Mouse (Mus musculus): ENCODE data around the gene Cpa4. TPM values are rescaled to one million over a fixed set of nuclear protein-coding genes. Genes with fewer than 3 reads are reported as not detected.

Gene Cpa4
- polyA plus RNA-seq, 1 experiment: 0.16 TPM

DNA sequence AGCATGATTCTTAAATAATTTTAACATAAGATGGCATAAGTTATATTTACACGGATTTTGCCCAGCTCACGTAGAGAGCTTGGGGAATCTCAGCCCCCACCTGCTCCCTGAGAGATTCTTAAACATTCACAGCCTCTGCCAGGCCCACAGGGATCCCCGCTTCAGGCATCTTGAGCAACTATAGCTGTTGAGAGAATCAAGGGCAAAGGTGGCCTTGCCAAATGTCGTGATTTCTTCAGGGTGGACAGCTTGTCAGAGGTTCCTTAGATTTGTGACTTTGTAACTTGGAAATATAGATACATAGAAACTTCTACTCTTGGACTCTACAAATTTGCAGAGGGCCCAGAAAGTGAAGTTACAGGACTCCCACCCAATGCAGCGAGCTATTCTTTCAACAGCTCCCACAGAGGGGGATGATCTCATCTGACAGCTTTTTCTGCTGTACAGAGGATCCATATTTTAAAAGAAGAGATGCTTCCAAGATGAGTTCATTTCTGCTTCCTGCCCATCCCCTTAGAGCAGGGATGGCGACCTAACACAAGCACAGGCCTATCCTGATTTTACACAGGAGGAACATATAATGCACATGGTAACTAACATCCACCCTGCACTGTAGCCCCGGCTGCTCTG lies 14.7 kb upstream of the Cpa4 start:
- 91% methylated on average over 7 of the region's 7 CpGs for WGBS
- Histone ChIP-seq H3K27ac (ENCODE audit: insufficient read depth, low read length) (no peak overlapping the region), H3K4me3 (replicated peaks; ENCODE audit: insufficient read depth, low read depth, low read length) (no peak overlapping the region), H3K27me3 (ENCODE audit: control insufficient read depth, insufficient read depth, low read length) (no peaks in the 10 kb centered on the region), H3K4me1 (ENCODE audit: control insufficient read depth, insufficient read depth, low read length) (peaks cover 5% of the 10 kb centered on the region; the same call in 1 of the 2 replicates)
- no peak for DNase-seq
- TF ChIP-seq POLR2A (IDR thresholded peaks at IDR 0.05; ENCODE audit: borderline replicate concordance, insufficient read depth, low read length) (no peak), CTCF (IDR thresholded peaks at IDR 0.05; ENCODE audit: borderline replicate concordance, insufficient read depth, low read depth, low read length) (no peak)

DNA sequence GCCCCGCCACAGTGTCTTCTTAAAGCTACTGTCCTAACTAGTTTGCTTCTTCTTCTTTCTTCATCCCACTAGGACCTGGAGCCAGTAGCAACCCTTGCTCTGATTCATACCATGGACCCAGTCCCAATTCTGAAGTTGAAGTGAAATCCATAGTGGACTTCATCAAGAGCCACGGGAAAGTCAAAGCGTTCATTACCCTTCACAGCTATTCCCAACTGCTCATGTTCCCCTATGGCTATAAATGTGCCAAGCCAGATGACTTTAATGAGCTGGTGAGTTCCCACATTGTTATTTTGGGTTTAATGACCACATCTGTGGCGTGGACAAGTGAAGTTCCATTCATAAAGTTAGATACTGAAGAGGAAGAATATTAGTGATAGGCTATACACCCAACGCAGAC lies 14.1 kb upstream of the Cpa4 start:
- H3K4me3 ChIP-seq (replicated peaks; ENCODE audit: insufficient read depth, low read depth, low read length): no peak overlapping the region
- DNase-seq: no peak
- peaks cover 5% of the 10 kb centered on the region; the same call in 1 of the 2 replicates for H3K4me1 ChIP-seq (ENCODE audit: control insufficient read depth, insufficient read depth, low read length)
- no peak overlapping the region for H3K27ac ChIP-seq (ENCODE audit: insufficient read depth, low read length)
- TF ChIP-seq POLR2A (IDR thresholded peaks at IDR 0.05; ENCODE audit: borderline replicate concordance, insufficient read depth, low read length) (no peak), CTCF (IDR thresholded peaks at IDR 0.05; ENCODE audit: borderline replicate concordance, insufficient read depth, low read depth, low read length) (no peak)
- H3K27me3 ChIP-seq (ENCODE audit: control insufficient read depth, insufficient read depth, low read length): no peaks in the 10 kb centered on the region
- WGBS: 89% methylated on average over 5 of the region's 5 CpGs

DNA sequence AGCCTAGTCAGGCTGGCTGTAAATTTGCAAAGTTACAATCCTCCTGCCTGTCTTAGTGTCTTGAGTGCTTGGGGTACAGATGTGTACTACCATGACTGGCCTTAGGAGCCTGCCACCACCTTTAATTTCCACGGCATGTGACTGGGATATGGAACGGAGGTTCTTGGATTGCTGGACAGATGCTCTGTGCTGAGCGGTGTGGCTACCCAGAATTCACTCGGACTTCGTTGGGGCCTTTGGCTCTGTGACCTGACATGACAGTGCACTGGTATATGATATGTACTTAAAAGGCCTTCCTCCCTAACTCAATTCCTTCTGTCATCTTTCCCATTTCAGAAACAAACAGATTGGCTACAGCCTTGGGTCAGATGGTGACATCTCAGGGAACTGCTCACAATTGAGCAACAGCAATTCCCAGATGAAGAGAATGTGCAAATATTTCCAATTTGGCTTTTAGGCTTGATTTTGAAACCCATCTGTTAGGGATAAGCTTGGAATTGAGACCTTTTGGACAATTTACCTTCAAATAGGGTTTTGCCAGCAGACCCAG lies 13.5 kb upstream of the Cpa4 start:
- WGBS: 43% methylated on average over 5 of the region's 5 CpGs
- H3K27me3 ChIP-seq (ENCODE audit: control insufficient read depth, insufficient read depth, low read length): no peaks in the 10 kb centered on the region
- no peak for TF ChIP-seq POLR2A (IDR thresholded peaks at IDR 0.05; ENCODE audit: borderline replicate concordance, insufficient read depth, low read length)
- no peak for TF ChIP-seq CTCF (IDR thresholded peaks at IDR 0.05; ENCODE audit: borderline replicate concordance, insufficient read depth, low read depth, low read length)
- DNase-seq: no peak
- H3K4me3 ChIP-seq (replicated peaks; ENCODE audit: insufficient read depth, low read depth, low read length): no peak overlapping the region
- H3K27ac ChIP-seq (ENCODE audit: insufficient read depth, low read length): no peak overlapping the region
- no peaks in the 10 kb centered on the region; the same call in 1 of the 2 replicates for H3K4me1 ChIP-seq (ENCODE audit: control insufficient read depth, insufficient read depth, low read length)

DNA sequence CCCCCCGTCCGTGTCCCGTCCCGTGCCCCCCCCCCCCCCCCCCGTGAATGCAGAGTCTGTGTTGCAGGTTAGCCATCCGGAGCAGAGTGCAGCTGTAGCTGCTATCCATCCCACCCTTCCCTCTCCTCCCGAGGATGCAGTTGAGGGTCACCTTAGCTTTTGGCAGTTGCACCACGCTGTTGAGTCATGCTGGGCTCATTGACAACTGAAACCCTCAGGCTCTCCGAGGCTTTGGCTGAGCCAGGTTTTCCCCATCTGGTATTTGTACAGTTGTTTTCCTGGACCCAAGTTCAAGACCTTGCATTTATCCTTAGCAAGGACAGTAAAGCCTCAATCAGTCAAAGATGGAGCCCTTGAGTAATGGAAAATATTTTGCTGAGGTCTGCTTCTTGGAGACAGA lies 12.1 kb upstream of the Cpa4 start:
- DNase-seq: no peak
- Histone ChIP-seq H3K4me1 (ENCODE audit: control insufficient read depth, insufficient read depth, low read length) (no peaks in the 10 kb centered on the region; the same call in 1 of the 2 replicates), H3K4me3 (replicated peaks; ENCODE audit: insufficient read depth, low read depth, low read length) (no peak overlapping the region), H3K27ac (ENCODE audit: insufficient read depth, low read length) (no peak overlapping the region), H3K27me3 (ENCODE audit: control insufficient read depth, insufficient read depth, low read length) (no peaks in the 10 kb centered on the region)
- TF ChIP-seq POLR2A (IDR thresholded peaks at IDR 0.05; ENCODE audit: borderline replicate concordance, insufficient read depth, low read length) (no peak), CTCF (IDR thresholded peaks at IDR 0.05; ENCODE audit: borderline replicate concordance, insufficient read depth, low read depth, low read length) (no peak)
- 8% methylated on average over 5 of the region's 9 CpGs for WGBS

DNA sequence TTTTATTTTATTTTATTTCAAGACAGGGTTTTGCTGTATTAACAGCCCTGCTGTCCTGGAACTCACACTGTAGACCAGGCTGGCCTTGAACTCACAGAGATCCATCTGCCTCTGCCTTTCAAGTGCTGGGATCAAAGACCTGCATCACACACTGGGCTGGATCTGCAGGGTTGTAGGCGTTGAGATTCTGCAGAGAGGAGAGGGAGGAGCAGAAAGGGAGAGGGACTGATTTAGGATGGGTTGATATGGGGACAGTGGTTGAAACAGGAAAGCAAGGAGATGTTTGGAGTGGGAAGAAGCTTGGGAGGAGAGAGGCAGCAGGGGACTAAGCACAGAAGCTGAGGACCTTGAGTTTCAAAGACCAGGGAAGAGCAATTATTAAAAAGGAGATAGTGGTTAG lies 8.4 kb upstream of the Cpa4 start:
- H3K4me3 ChIP-seq (replicated peaks; ENCODE audit: insufficient read depth, low read depth, low read length): no peak overlapping the region
- DNase-seq: no peak
- no peak overlapping the region for H3K27ac ChIP-seq (ENCODE audit: insufficient read depth, low read length)
- H3K27me3 ChIP-seq (ENCODE audit: control insufficient read depth, insufficient read depth, low read length): no peaks in the 10 kb centered on the region
- no peak for TF ChIP-seq CTCF (IDR thresholded peaks at IDR 0.05; ENCODE audit: borderline replicate concordance, insufficient read depth, low read depth, low read length)
- no peaks in the 10 kb centered on the region for H3K4me1 ChIP-seq (ENCODE audit: control insufficient read depth, insufficient read depth, low read length)
- WGBS: 45% methylated on average over 1 of the region's 1 CpGs

DNA sequence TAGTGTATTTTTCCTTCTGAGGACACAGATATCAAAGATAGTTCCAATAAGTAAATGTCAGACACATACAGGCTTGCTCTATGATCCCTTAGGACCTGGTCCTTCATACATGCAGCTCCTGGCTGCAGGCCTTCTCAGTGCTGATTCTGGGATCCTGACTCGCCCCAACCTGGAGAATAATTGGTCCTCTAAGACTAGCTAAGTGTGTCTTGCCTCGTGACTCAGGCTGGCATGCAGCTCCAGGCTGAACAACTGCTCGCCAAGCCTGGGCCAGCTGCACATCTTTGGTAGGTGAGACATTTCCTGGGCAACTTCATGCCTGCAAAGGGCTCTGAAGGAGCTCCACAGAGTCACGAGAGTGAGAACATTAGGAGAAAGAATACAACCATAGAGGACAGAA lies 6.0 kb upstream of the Cpa4 start:
- no peak for TF ChIP-seq POLR2A (IDR thresholded peaks at IDR 0.05; ENCODE audit: borderline replicate concordance, insufficient read depth, low read length)
- no peak for TF ChIP-seq CTCF (IDR thresholded peaks at IDR 0.05; ENCODE audit: borderline replicate concordance, insufficient read depth, low read depth, low read length)

DNA sequence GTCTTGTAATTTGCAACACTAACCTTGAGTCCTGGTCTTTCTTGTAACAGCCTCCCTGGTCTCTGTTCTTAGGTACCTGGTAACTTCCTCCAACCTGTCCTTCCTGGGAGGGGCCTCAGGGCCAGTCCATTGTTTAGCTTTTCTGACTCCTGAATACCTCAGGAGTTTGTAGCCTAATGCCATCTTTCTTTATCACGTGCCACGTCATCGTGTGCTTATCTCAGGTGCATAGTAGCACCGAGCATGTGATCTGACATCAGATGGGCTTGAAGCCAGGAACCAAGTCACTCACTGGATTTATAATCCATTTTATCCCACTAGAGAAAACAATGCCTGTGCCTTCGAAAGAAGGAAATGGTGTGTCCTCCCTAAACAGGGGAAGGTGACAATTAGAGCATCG lies 4.6 kb upstream of the Cpa4 start:
- TF ChIP-seq CTCF (IDR thresholded peaks at IDR 0.05; ENCODE audit: borderline replicate concordance, insufficient read depth, low read depth, low read length) (no peak), POLR2A (IDR thresholded peaks at IDR 0.05; ENCODE audit: borderline replicate concordance, insufficient read depth, low read length) (no peak)
- no peak overlapping the region for H3K27ac ChIP-seq (ENCODE audit: insufficient read depth, low read length)
- no peaks in the 10 kb centered on the region for H3K4me1 ChIP-seq (ENCODE audit: control insufficient read depth, insufficient read depth, low read length)
- DNase-seq: no peak
- H3K4me3 ChIP-seq (replicated peaks; ENCODE audit: insufficient read depth, low read depth, low read length): no peak overlapping the region
- no peaks in the 10 kb centered on the region for H3K27me3 ChIP-seq (ENCODE audit: control insufficient read depth, insufficient read depth, low read length)
- WGBS: 83% methylated on average over 6 of the region's 6 CpGs

More for the DNA sequence above, 6.0 kb upstream of the Cpa4 start:
- H3K4me3 ChIP-seq (replicated peaks; ENCODE audit: insufficient read depth, low read depth, low read length): no peak overlapping the region
- H3K27me3 ChIP-seq (ENCODE audit: control insufficient read depth, insufficient read depth, low read length): no peaks in the 10 kb centered on the region
- 63% methylated on average over 4 of the region's 4 CpGs for WGBS
- no peak overlapping the region for H3K27ac ChIP-seq (ENCODE audit: insufficient read depth, low read length)
- DNase-seq: no peak
- no peaks in the 10 kb centered on the region for H3K4me1 ChIP-seq (ENCODE audit: control insufficient read depth, insufficient read depth, low read length)

DNA sequence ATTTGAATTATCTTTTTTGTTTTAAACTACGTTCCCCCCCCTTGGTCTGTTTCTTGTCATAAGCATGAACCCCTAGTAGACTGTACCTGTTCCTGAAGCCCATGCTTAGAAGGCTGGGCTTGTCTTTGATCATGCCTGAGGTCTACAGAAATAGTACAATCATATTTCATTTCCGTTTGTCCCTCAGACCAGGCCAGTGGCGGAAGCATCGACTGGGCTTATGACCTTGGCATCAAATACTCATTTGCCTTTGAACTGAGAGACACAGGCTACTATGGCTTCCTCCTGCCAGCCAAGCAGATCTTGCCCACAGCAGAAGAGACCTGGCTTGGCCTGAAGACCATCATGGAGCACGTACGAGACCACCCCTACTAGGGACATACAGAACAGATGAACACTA lies 4.1 kb upstream of the Cpa4 start:
- WGBS: 94% methylated on average over 6 of the region's 6 CpGs
- no peak for TF ChIP-seq CTCF (IDR thresholded peaks at IDR 0.05; ENCODE audit: borderline replicate concordance, insufficient read depth, low read depth, low read length)
- TF ChIP-seq POLR2A (IDR thresholded peaks at IDR 0.05; ENCODE audit: borderline replicate concordance, insufficient read depth, low read length): no peak
- Histone ChIP-seq H3K27ac (ENCODE audit: insufficient read depth, low read length) (no peak overlapping the region), H3K4me1 (ENCODE audit: control insufficient read depth, insufficient read depth, low read length) (no peaks in the 10 kb centered on the region), H3K27me3 (ENCODE audit: control insufficient read depth, insufficient read depth, low read length) (no peaks in the 10 kb centered on the region), H3K4me3 (replicated peaks; ENCODE audit: insufficient read depth, low read depth, low read length) (no peak overlapping the region)
- no peak for DNase-seq
